Mouse (Mus musculus): Measurements from ENCODE around the gene Zkscan5. TPM values are rescaled to one million over a fixed set of nuclear protein-coding genes. Genes with fewer than 3 reads are reported as not detected.

The Zkscan5 gene
- polyA plus RNA-seq (2014; fragmentation: Nextera tagmentation; extraction: Ambion mirVana): 15.4 and 18.5 TPM in 2 replicates

DNA sequence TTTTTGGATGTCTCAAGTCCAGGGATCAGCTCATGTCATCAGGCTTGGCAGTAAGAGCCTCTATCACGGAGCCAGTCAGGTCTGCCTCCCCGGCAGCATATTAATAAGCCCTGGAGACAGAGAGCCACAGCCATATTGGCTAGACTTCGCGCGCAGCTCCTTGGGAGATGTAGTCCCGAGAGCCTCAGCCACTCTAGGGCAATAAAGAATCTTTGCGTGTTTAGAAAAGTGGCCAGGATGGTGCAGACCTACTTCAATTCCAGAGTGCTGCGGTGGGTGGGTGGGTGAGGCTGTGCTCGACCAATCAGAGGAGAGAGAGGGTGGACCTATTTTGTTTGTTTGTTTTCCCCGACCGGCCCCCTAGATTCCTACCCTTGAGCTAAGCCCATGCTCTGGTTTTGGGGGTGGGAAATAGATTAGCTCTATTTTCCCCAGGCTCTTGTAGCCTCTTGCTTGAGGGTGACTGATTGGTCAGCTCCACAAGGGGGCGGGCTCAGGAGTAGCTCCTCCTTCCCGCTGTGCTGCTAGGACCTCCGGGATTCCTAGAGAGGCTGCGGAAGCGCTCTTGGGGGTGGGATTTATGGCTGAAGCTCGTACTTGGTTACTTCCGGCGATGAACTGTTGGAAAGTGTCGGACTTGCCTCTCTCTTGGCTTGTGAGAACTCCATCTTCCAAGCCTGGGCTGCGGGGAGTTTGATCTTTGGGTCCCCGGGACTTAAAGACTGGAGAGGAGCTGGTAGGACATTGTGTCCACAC, at the start of gene Zkscan5:
Gene Zkscan5 (plus strand): TSS at position 627 of the 756 bp plus-strand sequence.
- Histone ChIP-seq H3K9me3 (ENCODE audit: control insufficient read depth, low read length) (no peaks in the 10 kb centered on the region), H3K27ac (ENCODE audit: low read depth, low read length) (peak within 1 kb of the TSS; percentile 80), H3K9ac (ENCODE audit: low read depth, low read length) (peak within 1 kb of the TSS; percentile 44), H3K27me3 (ENCODE audit: control insufficient read depth, insufficient read depth, low read length) (no peaks in the 10 kb centered on the region), H3K4me3 (ENCODE audit: low read depth, low read length) (peak within 1 kb of the TSS; percentile 48), H3K4me1 (replicated peaks; ENCODE audit: control insufficient read depth, insufficient read depth, low read length) (peaks cover 4% of the 10 kb centered on the region), H3K36me3 (ENCODE audit: control insufficient read depth, insufficient read depth, low read length) (no peaks in the 10 kb centered on the region), H3K4me2 (replicated peaks; ENCODE audit: low read depth, low read length) (peak within 1 kb of the TSS; percentile 46)
- under 1% methylated on average over 22 of the region's 22 CpGs for WGBS
- peak; percentile 96 for ATAC-seq (ENCODE audit: low FRiP score)
- DNase-seq (ENCODE audit: low spot score): peak; percentile 96

DNA sequence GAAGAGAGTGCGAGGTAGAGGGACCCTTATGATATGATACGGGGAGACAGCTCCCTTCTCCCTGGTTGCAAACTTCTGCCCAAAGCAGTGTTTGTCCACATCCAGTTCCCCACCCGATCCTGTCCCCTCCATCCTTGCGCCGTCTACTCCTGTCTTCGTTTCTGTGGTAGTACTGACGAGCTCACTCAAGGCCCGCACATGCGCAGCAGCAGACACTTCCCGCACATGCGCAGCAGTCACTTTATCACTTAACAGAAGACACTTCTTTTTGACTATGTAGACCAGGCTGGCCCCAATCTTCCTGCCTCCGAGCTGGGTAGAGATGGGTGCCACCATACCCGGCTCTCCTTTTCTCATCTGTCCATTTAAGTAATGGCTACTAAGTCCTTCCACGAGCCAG, 43.0 kb upstream of the Zkscan5 start:
- no peak for DNase-seq (ENCODE audit: low spot score)
- no peaks in the 10 kb centered on the region for H3K27me3 ChIP-seq (ENCODE audit: control insufficient read depth, insufficient read depth, low read length)
- ATAC-seq (ENCODE audit: low FRiP score): no peak
- no peaks in the 10 kb centered on the region for H3K9me3 ChIP-seq (ENCODE audit: control insufficient read depth, low read length)
- no peak overlapping the region for H3K4me2 ChIP-seq (replicated peaks; ENCODE audit: low read depth, low read length)
- H3K36me3 ChIP-seq (ENCODE audit: control insufficient read depth, insufficient read depth, low read length): 0 out of 2 replicates have a peak, but pooled peaks cover 3% of the 10 kb centered on the region
- peaks cover 4% of the 10 kb centered on the region; the same call in 1 of the 2 replicates for H3K4me1 ChIP-seq (replicated peaks; ENCODE audit: control insufficient read depth, insufficient read depth, low read length)
- H3K9ac ChIP-seq (ENCODE audit: low read depth, low read length): no peak overlapping the region
- no peak overlapping the region for H3K4me3 ChIP-seq (ENCODE audit: low read depth, low read length)
- 96% methylated on average over 14 of the region's 14 CpGs for WGBS
- H3K27ac ChIP-seq (ENCODE audit: low read depth, low read length): no peak overlapping the region

DNA sequence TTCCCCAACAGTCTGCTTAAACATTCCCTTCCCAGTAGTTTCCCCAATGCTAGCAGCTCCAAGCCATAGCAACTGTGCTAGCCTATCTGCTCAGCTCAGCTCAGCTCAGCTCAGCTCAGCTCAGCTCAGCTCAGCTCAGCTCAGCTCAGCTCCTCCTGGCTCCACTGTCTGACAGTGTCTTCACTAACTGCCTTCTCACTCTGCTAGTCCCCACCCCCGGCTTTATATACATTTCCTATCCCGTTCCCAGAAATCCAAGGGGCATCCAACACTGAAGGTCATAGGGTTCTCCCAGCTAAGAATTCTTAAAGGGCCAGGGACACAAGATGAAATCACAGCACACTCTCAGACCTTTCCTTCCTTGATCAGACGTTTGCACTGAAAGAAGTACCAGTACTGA, 39.7 kb upstream of the Zkscan5 start:
- 61% methylated on average over 3 of the region's 3 CpGs for whole genome bisulfite sequencing
- DNase-seq (ENCODE audit: low spot score) (no peak), ATAC-seq (ENCODE audit: low FRiP score) (no peak)
- Histone ChIP-seq H3K27ac (ENCODE audit: low read depth, low read length) (no peak overlapping the region), H3K36me3 (ENCODE audit: control insufficient read depth, insufficient read depth, low read length) (no peaks in the 10 kb centered on the region), H3K9me3 (ENCODE audit: control insufficient read depth, low read length) (no peaks in the 10 kb centered on the region), H3K27me3 (ENCODE audit: control insufficient read depth, insufficient read depth, low read length) (no peaks in the 10 kb centered on the region), H3K4me2 (replicated peaks; ENCODE audit: low read depth, low read length) (no peak overlapping the region), H3K4me3 (ENCODE audit: low read depth, low read length) (no peak overlapping the region), H3K9ac (ENCODE audit: low read depth, low read length) (no peak overlapping the region), H3K4me1 (replicated peaks; ENCODE audit: control insufficient read depth, insufficient read depth, low read length) (peaks cover 4% of the 10 kb centered on the region; the same call in 1 of the 2 replicates)

DNA sequence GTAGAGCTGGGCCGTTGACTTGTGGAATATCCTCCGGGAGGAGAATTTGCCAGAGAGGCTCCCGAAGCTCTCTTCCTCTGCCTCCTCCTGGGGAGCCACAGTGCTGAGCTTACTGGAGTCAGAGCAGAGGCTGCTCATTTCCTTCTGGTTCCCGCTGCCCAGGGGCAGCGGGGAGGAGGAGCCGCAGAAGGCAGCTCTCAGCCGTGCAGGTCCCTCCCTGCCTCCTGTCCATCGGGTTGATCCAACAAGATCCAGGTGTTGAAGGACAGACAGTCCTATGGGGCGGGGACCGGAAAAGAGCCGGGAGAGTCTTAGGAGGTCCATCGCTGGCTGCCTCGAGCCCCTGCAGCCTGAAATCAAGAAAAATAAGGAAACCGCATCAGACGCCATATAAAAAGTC, 39.2 kb upstream of the Zkscan5 start:
- no peak for ATAC-seq (ENCODE audit: low FRiP score)
- H3K27ac ChIP-seq (ENCODE audit: low read depth, low read length): no peak overlapping the region
- no peaks in the 10 kb centered on the region for H3K36me3 ChIP-seq (ENCODE audit: control insufficient read depth, insufficient read depth, low read length)
- WGBS: 89% methylated on average over 15 of the region's 15 CpGs
- H3K4me1 ChIP-seq (replicated peaks; ENCODE audit: control insufficient read depth, insufficient read depth, low read length): peaks cover 4% of the 10 kb centered on the region; the same call in 1 of the 2 replicates
- H3K27me3 ChIP-seq (ENCODE audit: control insufficient read depth, insufficient read depth, low read length): no peaks in the 10 kb centered on the region
- H3K4me2 ChIP-seq (replicated peaks; ENCODE audit: low read depth, low read length): no peak overlapping the region
- no peak overlapping the region for H3K9ac ChIP-seq (ENCODE audit: low read depth, low read length)
- no peaks in the 10 kb centered on the region for H3K9me3 ChIP-seq (ENCODE audit: control insufficient read depth, low read length)
- DNase-seq (ENCODE audit: low spot score): no peak
- H3K4me3 ChIP-seq (ENCODE audit: low read depth, low read length): no peak overlapping the region

DNA sequence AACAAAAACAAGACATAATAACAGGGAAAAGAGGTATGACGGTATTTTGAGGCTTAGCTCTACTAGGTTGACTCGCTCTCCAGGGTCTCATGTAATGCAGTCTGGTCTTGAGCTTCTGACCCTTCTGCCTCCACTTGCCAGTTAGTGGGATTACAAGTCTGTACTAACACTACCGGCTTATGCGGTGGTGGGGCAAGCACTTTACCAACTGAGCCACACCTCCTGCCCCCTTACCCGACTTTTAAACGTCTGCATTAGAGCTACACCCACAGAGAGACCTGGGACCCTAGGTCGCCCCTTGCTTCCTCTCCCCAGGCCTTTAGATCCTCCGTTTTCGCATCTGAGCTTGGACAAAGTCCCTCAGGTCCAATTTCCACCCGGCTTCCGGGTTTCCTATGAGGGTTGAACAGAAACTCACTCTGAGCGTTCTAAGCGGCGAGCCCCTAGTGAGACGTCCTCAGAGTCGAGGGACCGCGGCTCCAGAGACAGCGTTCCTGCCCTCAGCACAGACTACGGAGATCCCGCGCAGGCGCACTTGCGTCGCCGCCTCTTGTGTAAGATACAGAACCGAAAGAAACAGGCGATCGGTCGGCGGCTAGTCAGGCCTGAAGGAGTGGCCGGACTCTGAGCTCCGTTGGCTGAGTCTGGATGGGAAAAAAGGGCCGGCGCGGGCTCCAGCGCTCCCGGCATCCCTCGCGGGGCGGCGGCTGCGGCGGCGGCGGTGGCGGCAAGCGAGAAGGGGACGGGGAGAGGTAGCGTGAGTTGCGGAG, 37.6 kb upstream of the Zkscan5 start, which contains the start of the genes Ptcd1 and Cpsf4:
Gene Ptcd1 (minus strand): TSS at position 573 of the 770 bp plus-strand sequence.
Gene Cpsf4 (plus strand): TSS at position 678 of the 770 bp plus-strand sequence.
- H3K27me3 ChIP-seq (ENCODE audit: control insufficient read depth, insufficient read depth, low read length): no peaks in the 10 kb centered on the region
- peaks cover 4% of the 10 kb centered on the region; the same call in 1 of the 2 replicates for H3K4me1 ChIP-seq (replicated peaks; ENCODE audit: control insufficient read depth, insufficient read depth, low read length)
- peak within 1 kb of the TSS; percentile 90 for H3K4me3 ChIP-seq (ENCODE audit: low read depth, low read length)
- peak within 1 kb of the TSS; percentile 70 for H3K27ac ChIP-seq (ENCODE audit: low read depth, low read length)
- H3K4me2 ChIP-seq (replicated peaks; ENCODE audit: low read depth, low read length): peak within 1 kb of the TSS; percentile 68
- peak; percentile 97 for ATAC-seq (ENCODE audit: low FRiP score)
- no peaks in the 10 kb centered on the region for H3K9me3 ChIP-seq (ENCODE audit: control insufficient read depth, low read length)
- DNase-seq (ENCODE audit: low spot score): peak; percentile 100
- H3K9ac ChIP-seq (ENCODE audit: low read depth, low read length): peak within 1 kb of the TSS; percentile 88
- WGBS: under 1% methylated on average over 50 of the region's 51 CpGs
- H3K36me3 ChIP-seq (ENCODE audit: control insufficient read depth, insufficient read depth, low read length): 0 out of 2 replicates have a peak, but pooled peaks cover 3% of the 10 kb centered on the region

DNA sequence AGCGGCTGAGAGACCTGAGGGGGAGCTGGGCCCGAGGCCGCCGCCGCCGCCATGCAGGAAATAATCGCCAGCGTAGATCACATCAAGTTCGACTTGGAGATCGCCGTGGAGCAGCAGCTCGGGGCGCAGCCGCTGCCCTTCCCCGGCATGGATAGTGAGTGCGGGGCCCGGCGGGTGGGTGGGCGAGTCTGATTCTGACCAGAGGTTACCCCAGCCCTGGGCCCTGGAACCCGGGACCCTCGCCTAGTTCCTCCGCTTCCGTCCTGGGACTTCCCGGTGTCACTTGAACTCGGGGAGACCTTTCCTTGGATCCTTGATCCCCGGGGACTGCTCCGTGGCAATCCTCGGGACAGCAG, 37.1 kb upstream of the Zkscan5 start:
- peak overlapping the region; percentile 90 for H3K4me3 ChIP-seq (ENCODE audit: low read depth, low read length)
- WGBS: under 1% methylated on average over 24 of the region's 28 CpGs
- DNase-seq (ENCODE audit: low spot score): no peak
- H3K9ac ChIP-seq (ENCODE audit: low read depth, low read length): peak overlapping the region; percentile 88
- H3K9me3 ChIP-seq (ENCODE audit: control insufficient read depth, low read length): no peaks in the 10 kb centered on the region
- 0 out of 2 replicates have a peak, but pooled peaks cover 3% of the 10 kb centered on the region for H3K36me3 ChIP-seq (ENCODE audit: control insufficient read depth, insufficient read depth, low read length)
- H3K4me2 ChIP-seq (replicated peaks; ENCODE audit: low read depth, low read length): peak overlapping the region; percentile 56
- peaks cover 4% of the 10 kb centered on the region; the same call in 1 of the 2 replicates for H3K4me1 ChIP-seq (replicated peaks; ENCODE audit: control insufficient read depth, insufficient read depth, low read length)
- peak; percentile 78 for ATAC-seq (ENCODE audit: low FRiP score)
- no peaks in the 10 kb centered on the region for H3K27me3 ChIP-seq (ENCODE audit: control insufficient read depth, insufficient read depth, low read length)
- H3K27ac ChIP-seq (ENCODE audit: low read depth, low read length): peak overlapping the region; percentile 63

DNA sequence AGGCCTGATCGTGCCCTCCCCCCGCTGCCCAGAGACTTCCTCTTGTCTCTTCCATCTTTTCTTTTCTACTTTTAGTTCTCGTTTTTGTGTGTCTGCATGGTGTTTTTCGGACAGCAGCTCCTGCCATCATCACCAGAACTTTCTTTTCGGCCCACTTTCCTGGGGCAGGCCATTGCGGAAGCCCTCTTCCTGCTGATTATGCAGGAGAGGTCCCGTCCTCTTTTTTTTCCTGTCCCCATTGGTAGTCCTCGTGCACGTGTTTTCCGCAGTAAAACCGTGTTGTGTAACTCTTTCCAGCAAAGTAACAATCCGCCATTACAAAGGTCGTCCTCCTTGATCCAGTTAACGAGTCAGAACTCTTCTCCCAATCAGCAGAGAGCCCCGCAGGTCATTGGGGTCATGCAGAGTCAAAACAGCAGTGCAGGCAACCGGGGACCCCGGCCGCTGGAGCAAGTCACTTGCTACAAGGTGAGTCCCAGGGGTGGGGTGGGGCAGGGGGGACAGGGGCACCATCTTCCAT, 25.8 kb upstream of the Zkscan5 start:
- H3K9ac ChIP-seq (ENCODE audit: low read depth, low read length): no peak overlapping the region
- H3K36me3 ChIP-seq (ENCODE audit: control insufficient read depth, insufficient read depth, low read length): peaks cover 20% of the 10 kb centered on the region
- H3K4me3 ChIP-seq (ENCODE audit: low read depth, low read length): no peak overlapping the region
- H3K4me1 ChIP-seq (replicated peaks; ENCODE audit: control insufficient read depth, insufficient read depth, low read length): no peaks in the 10 kb centered on the region
- ATAC-seq (ENCODE audit: low FRiP score): no peak
- DNase-seq (ENCODE audit: low spot score): no peak
- no peaks in the 10 kb centered on the region for H3K9me3 ChIP-seq (ENCODE audit: control insufficient read depth, low read length)
- H3K27ac ChIP-seq (ENCODE audit: low read depth, low read length): no peak overlapping the region
- WGBS: 88% methylated on average over 18 of the region's 18 CpGs
- no peak overlapping the region for H3K4me2 ChIP-seq (replicated peaks; ENCODE audit: low read depth, low read length)
- H3K27me3 ChIP-seq (ENCODE audit: control insufficient read depth, insufficient read depth, low read length): no peaks in the 10 kb centered on the region

DNA sequence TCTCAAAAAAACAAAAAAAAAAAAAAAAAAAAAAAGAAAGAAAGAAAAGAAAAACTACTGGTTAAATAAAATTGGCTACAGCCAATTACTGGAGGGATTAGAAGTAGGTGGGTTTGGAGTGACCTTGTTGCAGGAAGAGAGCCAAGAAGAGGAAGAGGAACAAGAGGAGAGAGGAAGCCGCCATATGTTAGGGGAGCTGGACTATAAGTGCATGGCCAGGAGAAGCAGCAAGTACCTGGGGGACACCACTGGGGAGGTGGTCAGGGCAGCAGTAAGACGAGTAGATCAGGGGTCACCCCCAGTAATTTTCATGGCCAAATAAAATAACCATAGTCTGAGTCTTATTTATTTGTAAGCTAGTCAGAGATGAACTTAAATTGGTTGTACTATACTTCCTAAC, 19.1 kb upstream of the Zkscan5 start:
- ATAC-seq (ENCODE audit: low FRiP score) (no peak), DNase-seq (ENCODE audit: low spot score) (no peak)
- no peak overlapping the region for H3K4me3 ChIP-seq (ENCODE audit: low read depth, low read length)
- no peak overlapping the region for H3K9ac ChIP-seq (ENCODE audit: low read depth, low read length)
- H3K4me1 ChIP-seq (replicated peaks; ENCODE audit: control insufficient read depth, insufficient read depth, low read length): 0 out of 2 replicates have a peak, but pooled peaks cover 1% of the 10 kb centered on the region
- peaks cover 21% of the 10 kb centered on the region; the same call in 1 of the 2 replicates for H3K36me3 ChIP-seq (ENCODE audit: control insufficient read depth, insufficient read depth, low read length)
- no peaks in the 10 kb centered on the region for H3K9me3 ChIP-seq (ENCODE audit: control insufficient read depth, low read length)
- no peaks in the 10 kb centered on the region for H3K27me3 ChIP-seq (ENCODE audit: control insufficient read depth, insufficient read depth, low read length)
- H3K27ac ChIP-seq (ENCODE audit: low read depth, low read length): no peak overlapping the region
- WGBS: 91% methylated on average over 2 of the region's 2 CpGs
- H3K4me2 ChIP-seq (replicated peaks; ENCODE audit: low read depth, low read length): no peak overlapping the region

All from hindbrain, embryonic 11.5 days (tissue).